Mouse (Mus musculus): ENCODE data around the gene Ankdd1a. TPM values are rescaled to one million over a fixed set of nuclear protein-coding genes. Genes with fewer than 3 reads are reported as not detected.

Gene Ankdd1a
- 0.55 and 1.00 TPM in 2 replicates for polyA plus RNA-seq (2014; fragmentation: Nextera tagmentation; extraction: Ambion mirVana)

- peak within 1 kb of the TSS; percentile 54 for H3K9ac ChIP-seq (replicated peaks; ENCODE audit: low read length)
- 6% methylated on average over 24 of the region's 25 CpGs for WGBS
- ATAC-seq (ENCODE audit: low FRiP score, low TSS enrichment) (peak; percentile 76), DNase-seq (peak; percentile 81)
- H3K27me3 ChIP-seq (ENCODE audit: control insufficient read depth, insufficient read depth, low read length) = no peaks in the 10 kb centered on the region
- peak within 1 kb of the TSS; percentile 61 for H3K4me2 ChIP-seq (ENCODE audit: low read length)
- H3K4me3 ChIP-seq (replicated peaks; ENCODE audit: low read depth, low read length) = peak within 1 kb of the TSS; percentile 33
- peaks cover 12% of the 10 kb centered on the region; the same call in 1 of the 2 replicates for H3K4me1 ChIP-seq (ENCODE audit: control insufficient read depth, insufficient read depth, low read length)
- H3K9me3 ChIP-seq (ENCODE audit: control insufficient read depth, low read length) = no peaks in the 10 kb centered on the region
- peak within 1 kb of the TSS; percentile 68 for H3K27ac ChIP-seq (replicated peaks; ENCODE audit: low read depth, low read length)
- H3K36me3 ChIP-seq (ENCODE audit: control insufficient read depth, insufficient read depth, low read length) = no peaks in the 10 kb centered on the region
These were observed at the start of gene Ankdd1a for GRCm38 (mm10) chr9:65519807-65520504. Gene Ankdd1a, minus strand, starts transcription at chr9:65520193.

- WGBS = 84% methylated on average over 6 of the region's 6 CpGs
- H3K27ac ChIP-seq (replicated peaks; ENCODE audit: low read depth, low read length) = no peak overlapping the region
- H3K4me2 ChIP-seq (ENCODE audit: low read length) = no peak overlapping the region
- ATAC-seq (ENCODE audit: low FRiP score, low TSS enrichment) = no peak
- H3K36me3 ChIP-seq (ENCODE audit: control insufficient read depth, insufficient read depth, low read length) = peaks cover 3% of the 10 kb centered on the region; the same call in 1 of the 2 replicates
- H3K4me1 ChIP-seq (ENCODE audit: control insufficient read depth, insufficient read depth, low read length) = no peaks in the 10 kb centered on the region
- no peak overlapping the region for H3K4me3 ChIP-seq (replicated peaks; ENCODE audit: low read depth, low read length)
- H3K27me3 ChIP-seq (ENCODE audit: control insufficient read depth, insufficient read depth, low read length) = no peaks in the 10 kb centered on the region
- DNase-seq = no peak
- H3K9ac ChIP-seq (replicated peaks; ENCODE audit: low read length) = no peak overlapping the region
- H3K9me3 ChIP-seq (ENCODE audit: control insufficient read depth, low read length) = no peaks in the 10 kb centered on the region
These were observed 49.5 kb upstream of the Ankdd1a start for GRCm38 (mm10) chr9:65569491-65569971.

GRCm38 (mm10) chr9:65568787-65569186 is 48.8 kb upstream of the Ankdd1a start:
- 96% methylated on average over 6 of the region's 6 CpGs for WGBS
- H3K4me1 ChIP-seq (ENCODE audit: control insufficient read depth, insufficient read depth, low read length) = no peaks in the 10 kb centered on the region
- H3K27me3 ChIP-seq (ENCODE audit: control insufficient read depth, insufficient read depth, low read length) = no peaks in the 10 kb centered on the region
- no peak overlapping the region for H3K9ac ChIP-seq (replicated peaks; ENCODE audit: low read length)
- peaks cover 3% of the 10 kb centered on the region; the same call in 1 of the 2 replicates for H3K36me3 ChIP-seq (ENCODE audit: control insufficient read depth, insufficient read depth, low read length)
- H3K27ac ChIP-seq (replicated peaks; ENCODE audit: low read depth, low read length) = no peak overlapping the region
- DNase-seq (no peak), ATAC-seq (ENCODE audit: low FRiP score, low TSS enrichment) (no peak)
- H3K4me2 ChIP-seq (ENCODE audit: low read length) = no peak overlapping the region
- H3K4me3 ChIP-seq (replicated peaks; ENCODE audit: low read depth, low read length) = no peak overlapping the region
- H3K9me3 ChIP-seq (ENCODE audit: control insufficient read depth, low read length) = no peaks in the 10 kb centered on the region

GRCm38 (mm10) chr9:65564698-65565097 is 44.7 kb upstream of the Ankdd1a start:
- Histone ChIP-seq H3K36me3 (ENCODE audit: control insufficient read depth, insufficient read depth, low read length) (no peaks in the 10 kb centered on the region), H3K4me1 (ENCODE audit: control insufficient read depth, insufficient read depth, low read length) (0 out of 2 replicates have a peak, but pooled peaks cover 2% of the 10 kb centered on the region), H3K4me2 (ENCODE audit: low read length) (no peak overlapping the region), H3K27me3 (ENCODE audit: control insufficient read depth, insufficient read depth, low read length) (no peaks in the 10 kb centered on the region), H3K9ac (replicated peaks; ENCODE audit: low read length) (no peak overlapping the region), H3K27ac (replicated peaks; ENCODE audit: low read depth, low read length) (no peak overlapping the region), H3K9me3 (ENCODE audit: control insufficient read depth, low read length) (no peaks in the 10 kb centered on the region), H3K4me3 (replicated peaks; ENCODE audit: low read depth, low read length) (no peak overlapping the region)
- ATAC-seq (ENCODE audit: low FRiP score, low TSS enrichment) = no peak
- DNase-seq = no peak
- 91% methylated on average over 2 of the region's 2 CpGs for WGBS

GRCm38 (mm10) chr9:65563073-65563472 is 43.1 kb upstream of the Ankdd1a start:
- 95% methylated on average over 5 of the region's 5 CpGs for WGBS

GRCm38 (mm10) chr9:65562081-65562506 is 42.1 kb upstream of the Ankdd1a start:
- ATAC-seq (ENCODE audit: low FRiP score, low TSS enrichment) = no peak
- Histone ChIP-seq H3K27me3 (ENCODE audit: control insufficient read depth, insufficient read depth, low read length) (no peaks in the 10 kb centered on the region), H3K4me3 (replicated peaks; ENCODE audit: low read depth, low read length) (no peak overlapping the region), H3K36me3 (ENCODE audit: control insufficient read depth, insufficient read depth, low read length) (0 out of 2 replicates have a peak, but pooled peaks cover 5% of the 10 kb centered on the region), H3K27ac (replicated peaks; ENCODE audit: low read depth, low read length) (no peak overlapping the region), H3K9me3 (ENCODE audit: control insufficient read depth, low read length) (no peaks in the 10 kb centered on the region), H3K4me2 (ENCODE audit: low read length) (no peak overlapping the region), H3K4me1 (ENCODE audit: control insufficient read depth, insufficient read depth, low read length) (0 out of 2 replicates have a peak, but pooled peaks cover 2% of the 10 kb centered on the region), H3K9ac (replicated peaks; ENCODE audit: low read length) (no peak overlapping the region)
- WGBS = 33% methylated on average over 4 of the region's 4 CpGs
- DNase-seq = no peak

More at GRCm38 (mm10) chr9:65563073-65563472, 43.1 kb upstream of the Ankdd1a start:
- H3K4me2 ChIP-seq (ENCODE audit: low read length) = no peak overlapping the region
- ATAC-seq (ENCODE audit: low FRiP score, low TSS enrichment) (no peak), DNase-seq (no peak)
- H3K4me3 ChIP-seq (replicated peaks; ENCODE audit: low read depth, low read length) = no peak overlapping the region
- no peaks in the 10 kb centered on the region for H3K27me3 ChIP-seq (ENCODE audit: control insufficient read depth, insufficient read depth, low read length)
- no peak overlapping the region for H3K9ac ChIP-seq (replicated peaks; ENCODE audit: low read length)
- no peaks in the 10 kb centered on the region for H3K36me3 ChIP-seq (ENCODE audit: control insufficient read depth, insufficient read depth, low read length)
- no peaks in the 10 kb centered on the region for H3K9me3 ChIP-seq (ENCODE audit: control insufficient read depth, low read length)
- H3K4me1 ChIP-seq (ENCODE audit: control insufficient read depth, insufficient read depth, low read length) = 0 out of 2 replicates have a peak, but pooled peaks cover 2% of the 10 kb centered on the region
- no peak overlapping the region for H3K27ac ChIP-seq (replicated peaks; ENCODE audit: low read depth, low read length)

- no peak overlapping the region for H3K27ac ChIP-seq (replicated peaks; ENCODE audit: low read depth, low read length)
- WGBS = 84% methylated on average over 4 of the region's 4 CpGs
- ATAC-seq (ENCODE audit: low FRiP score, low TSS enrichment) = no peak
These were observed 41.0 kb upstream of the Ankdd1a start for GRCm38 (mm10) chr9:65561016-65561415.

GRCm38 (mm10) chr9:65558806-65559205 is 38.8 kb upstream of the Ankdd1a start:
- 0 out of 2 replicates have a peak, but pooled peaks cover 2% of the 10 kb centered on the region for H3K4me1 ChIP-seq (ENCODE audit: control insufficient read depth, insufficient read depth, low read length)
- H3K9me3 ChIP-seq (ENCODE audit: control insufficient read depth, low read length) = no peaks in the 10 kb centered on the region
- ATAC-seq (ENCODE audit: low FRiP score, low TSS enrichment) (no peak), DNase-seq (no peak)
- H3K4me3 ChIP-seq (replicated peaks; ENCODE audit: low read depth, low read length) = no peak overlapping the region
- H3K27ac ChIP-seq (replicated peaks; ENCODE audit: low read depth, low read length) = no peak overlapping the region
- H3K36me3 ChIP-seq (ENCODE audit: control insufficient read depth, insufficient read depth, low read length) = peaks cover 13% of the 10 kb centered on the region; the same call in 1 of the 2 replicates
- H3K9ac ChIP-seq (replicated peaks; ENCODE audit: low read length) = no peak overlapping the region
- no peaks in the 10 kb centered on the region for H3K27me3 ChIP-seq (ENCODE audit: control insufficient read depth, insufficient read depth, low read length)
- 95% methylated on average over 6 of the region's 6 CpGs for WGBS
- H3K4me2 ChIP-seq (ENCODE audit: low read length) = no peak overlapping the region

More at GRCm38 (mm10) chr9:65561016-65561415, 41.0 kb upstream of the Ankdd1a start:
- Histone ChIP-seq H3K9me3 (ENCODE audit: control insufficient read depth, low read length) (no peaks in the 10 kb centered on the region), H3K36me3 (ENCODE audit: control insufficient read depth, insufficient read depth, low read length) (0 out of 2 replicates have a peak, but pooled peaks cover 13% of the 10 kb centered on the region), H3K4me1 (ENCODE audit: control insufficient read depth, insufficient read depth, low read length) (0 out of 2 replicates have a peak, but pooled peaks cover 2% of the 10 kb centered on the region), H3K4me3 (replicated peaks; ENCODE audit: low read depth, low read length) (no peak overlapping the region), H3K9ac (replicated peaks; ENCODE audit: low read length) (no peak overlapping the region), H3K4me2 (ENCODE audit: low read length) (no peak overlapping the region), H3K27me3 (ENCODE audit: control insufficient read depth, insufficient read depth, low read length) (no peaks in the 10 kb centered on the region)
- no peak for DNase-seq

All from midbrain, embryonic 14.5 days (tissue).